Mouse (Mus musculus) limb, embryonic 10.5 days (tissue): ENCODE results near the gene Pard3. TPM values are rescaled to one million over a fixed set of nuclear protein-coding genes. Genes with fewer than 3 reads are reported as not detected.
A peak's percentile ranks its signal among the peaks of the same experiment; 100 is the strongest.

ENCODE experiments used
- DNase-seq: peaks from one replicate; pipeline ENCODE4 v3.0.0-alpha.2; 2017; ENCODE audit warnings: low spot score
- H3K27ac ChIP-seq: fragments of 300-500 bp; sonication (generic); 2 replicates; pipeline ENCODE4 v1.5.1; 2016; ENCODE audit warnings: mild to moderate bottlenecking
- H3K27me3 ChIP-seq: fragments of 300-500 bp; sonication (generic); 2 replicates; pipeline ENCODE4 v1.6.1; 2016; ENCODE audit warnings: low read depth, mild to moderate bottlenecking; ENCODE audit not compliant: poor library complexity, severe bottlenecking
- H3K36me3 ChIP-seq: fragments of 300-500 bp; sonication (generic); 2 replicates; pipeline ENCODE4 v1.6.1; 2016; ENCODE audit warnings: mild to moderate bottlenecking, moderate library complexity
- H3K4me1 ChIP-seq: fragments of 300-500 bp; sonication (generic); 2 replicates; pipeline ENCODE4 v1.6.1; 2016
- H3K4me3 ChIP-seq: fragments of 300-500 bp; sonication (generic); 2 replicates; pipeline ENCODE4 v1.5.1; 2016; ENCODE audit warnings: mild to moderate bottlenecking, moderate library complexity
- H3K9me3 ChIP-seq: fragments of 300-500 bp; sonication (generic); replicated peaks from 2 replicates; pipeline ENCODE4 v1.6.1; 2016; ENCODE audit warnings: mild to moderate bottlenecking
- WGBS: fragments of 180-500 bp; shearing (Covaris S2); methylation state at CpG from one replicate; pipeline ENCODE4 v1.1.7; 2016; 5-methylcytosine and 5-hydroxymethylcytosine counted together
- polyA plus RNA-seq: library from polyadenylated mRNA; unstranded; fragments of >200 nt; fragmentation: Nextera tagmentation; extraction: Ambion mirVana; gene quantifications from 2 replicates; pipeline ENCODE4 v1.2.1, GENCODE M21; 2016

Pard3 gene
- polyA plus RNA-seq, 1 experiment from 2014 or later = 34.8 TPM

GRCm38 (mm10) chr8:127294061-127294460 is 230.4 kb downstream of the Pard3 start:
- DNase-seq = no peak
- H3K27me3 ChIP-seq = no peaks in the 10 kb centered on the region
- H3K36me3 ChIP-seq = no peaks in the 10 kb centered on the region
- H3K4me3 ChIP-seq = no peak overlapping the region
- H3K9me3 ChIP-seq = no peaks in the 10 kb centered on the region
- 97% methylated on average over 6 of the region's 6 CpGs for whole genome bisulfite sequencing
- no peak overlapping the region for H3K27ac ChIP-seq
- H3K4me1 ChIP-seq = 0 out of 2 replicates have a peak, but pooled peaks cover 2% of the 10 kb centered on the region

- WGBS = 95% methylated on average over 13 of the region's 13 CpGs
- no peaks in the 10 kb centered on the region for H3K27me3 ChIP-seq
- H3K27ac ChIP-seq = no peak overlapping the region
- H3K4me1 ChIP-seq = peaks cover 4% of the 10 kb centered on the region
- no peak overlapping the region for H3K4me3 ChIP-seq
- no peak for DNase-seq
- H3K9me3 ChIP-seq = no peaks in the 10 kb centered on the region
- no peaks in the 10 kb centered on the region for H3K36me3 ChIP-seq
These were observed 232.2 kb downstream of the Pard3 start for GRCm38 (mm10) chr8:127295848-127296247.

GRCm38 (mm10) chr8:127300493-127300892 is 236.8 kb downstream of the Pard3 start:
- Histone ChIP-seq H3K27me3 (no peaks in the 10 kb centered on the region), H3K36me3 (no peaks in the 10 kb centered on the region), H3K9me3 (no peaks in the 10 kb centered on the region), H3K27ac (no peak overlapping the region), H3K4me1 (peaks cover 12% of the 10 kb centered on the region), H3K4me3 (no peak overlapping the region)
- DNase-seq = no peak
- whole genome bisulfite sequencing = 97% methylated on average over 5 of the region's 5 CpGs

- Histone ChIP-seq H3K36me3 (peaks cover 3% of the 10 kb centered on the region; the same call in 1 of the 2 replicates), H3K4me3 (no peak overlapping the region), H3K27me3 (no peaks in the 10 kb centered on the region), H3K9me3 (no peaks in the 10 kb centered on the region), H3K4me1 (peaks cover 10% of the 10 kb centered on the region), H3K27ac (no peak overlapping the region)
- DNase-seq = no peak
- WGBS = 89% methylated on average over 6 of the region's 6 CpGs
These were observed 239.3 kb downstream of the Pard3 start for GRCm38 (mm10) chr8:127302847-127303445.

GRCm38 (mm10) chr8:127307026-127307425 is 243.3 kb downstream of the Pard3 start:
- no peak overlapping the region for H3K4me3 ChIP-seq
- no peak for DNase-seq
- no peaks in the 10 kb centered on the region for H3K9me3 ChIP-seq
- H3K27ac ChIP-seq = no peak overlapping the region
- peaks cover 3% of the 10 kb centered on the region; the same call in 1 of the 2 replicates for H3K36me3 ChIP-seq
- no peaks in the 10 kb centered on the region for H3K4me1 ChIP-seq
- 95% methylated on average over 5 of the region's 5 CpGs for WGBS
- no peaks in the 10 kb centered on the region for H3K27me3 ChIP-seq

GRCm38 (mm10) chr8:127309363-127309762 is 245.7 kb downstream of the Pard3 start:
- no peaks in the 10 kb centered on the region for H3K27me3 ChIP-seq
- 68% methylated on average over 1 of the region's 1 CpGs for WGBS
- DNase-seq = no peak
- no peak overlapping the region for H3K4me3 ChIP-seq
- H3K36me3 ChIP-seq = peaks cover 3% of the 10 kb centered on the region; the same call in 1 of the 2 replicates
- no peak overlapping the region for H3K27ac ChIP-seq
- H3K4me1 ChIP-seq = no peaks in the 10 kb centered on the region
- no peaks in the 10 kb centered on the region for H3K9me3 ChIP-seq

GRCm38 (mm10) chr8:127315811-127316210 is 252.1 kb downstream of the Pard3 start:
- no peaks in the 10 kb centered on the region for H3K36me3 ChIP-seq
- no peaks in the 10 kb centered on the region for H3K27me3 ChIP-seq
- H3K4me1 ChIP-seq = peaks cover 9% of the 10 kb centered on the region
- H3K9me3 ChIP-seq = no peaks in the 10 kb centered on the region
- DNase-seq = no peak
- no peak overlapping the region for H3K27ac ChIP-seq
- no peak overlapping the region for H3K4me3 ChIP-seq
- WGBS = 24% methylated on average over 1 of the region's 1 CpGs

- Histone ChIP-seq H3K27me3 (no peaks in the 10 kb centered on the region), H3K9me3 (no peaks in the 10 kb centered on the region), H3K4me3 (no peak overlapping the region), H3K36me3 (no peaks in the 10 kb centered on the region), H3K4me1 (peaks cover 9% of the 10 kb centered on the region), H3K27ac (no peak overlapping the region)
- WGBS = 93% methylated on average over 1 of the region's 1 CpGs
- no peak for DNase-seq
These were observed 254.2 kb downstream of the Pard3 start for GRCm38 (mm10) chr8:127317914-127318313.

GRCm38 (mm10) chr8:127318377-127319159 is 254.9 kb downstream of the Pard3 start:
- Histone ChIP-seq H3K9me3 (no peaks in the 10 kb centered on the region), H3K27me3 (no peaks in the 10 kb centered on the region), H3K4me3 (no peak overlapping the region), H3K27ac (no peak overlapping the region), H3K4me1 (peaks cover 9% of the 10 kb centered on the region), H3K36me3 (no peaks in the 10 kb centered on the region)
- 86% methylated on average over 7 of the region's 7 CpGs for WGBS
- DNase-seq = no peak

GRCm38 (mm10) chr8:127320930-127321329 is 257.2 kb downstream of the Pard3 start:
- peaks cover 9% of the 10 kb centered on the region; the same call in 1 of the 2 replicates for H3K36me3 ChIP-seq
- no peak overlapping the region for H3K4me3 ChIP-seq
- DNase-seq = no peak
- no peak overlapping the region for H3K27ac ChIP-seq
- H3K27me3 ChIP-seq = no peaks in the 10 kb centered on the region
- H3K9me3 ChIP-seq = no peaks in the 10 kb centered on the region
- H3K4me1 ChIP-seq = peaks cover 23% of the 10 kb centered on the region
- WGBS = 94% methylated on average over 5 of the region's 5 CpGs

- 95% methylated on average over 10 of the region's 10 CpGs for WGBS
- H3K27ac ChIP-seq = no peak overlapping the region
These were observed 260.1 kb downstream of the Pard3 start for GRCm38 (mm10) chr8:127323583-127324360.

GRCm38 (mm10) chr8:127324836-127325570 is 261.3 kb downstream of the Pard3 start:
- 54% methylated on average over 3 of the region's 3 CpGs for WGBS
- DNase-seq = no peak
- H3K4me3 ChIP-seq = no peak overlapping the region
- H3K36me3 ChIP-seq = peaks cover 9% of the 10 kb centered on the region; the same call in 1 of the 2 replicates
- peak overlapping the region; percentile 58 for H3K27ac ChIP-seq
- no peaks in the 10 kb centered on the region for H3K9me3 ChIP-seq
- peaks cover 38% of the 10 kb centered on the region for H3K4me1 ChIP-seq
- H3K27me3 ChIP-seq = no peaks in the 10 kb centered on the region

More at GRCm38 (mm10) chr8:127323583-127324360, 260.1 kb downstream of the Pard3 start:
- Histone ChIP-seq H3K27me3 (no peaks in the 10 kb centered on the region), H3K4me1 (peaks cover 35% of the 10 kb centered on the region), H3K4me3 (no peak overlapping the region), H3K36me3 (peaks cover 9% of the 10 kb centered on the region; the same call in 1 of the 2 replicates), H3K9me3 (no peaks in the 10 kb centered on the region)
- DNase-seq = no peak
